Mouse (Mus musculus): ENCODE measurements around the gene Ssxb6. TPM values are rescaled to one million over a fixed set of nuclear protein-coding genes. Genes with fewer than 3 reads are reported as not detected.
"Not testable (repeated sequence)": the region's sequence is repeated elsewhere in the genome, so short reads cannot be mapped to it uniquely, and the experiment has no call there.

The Ssxb6 gene
- not detected in 2 replicates for total RNA-seq (2021)
- long read RNA-seq, result 0 reads

DNA sequence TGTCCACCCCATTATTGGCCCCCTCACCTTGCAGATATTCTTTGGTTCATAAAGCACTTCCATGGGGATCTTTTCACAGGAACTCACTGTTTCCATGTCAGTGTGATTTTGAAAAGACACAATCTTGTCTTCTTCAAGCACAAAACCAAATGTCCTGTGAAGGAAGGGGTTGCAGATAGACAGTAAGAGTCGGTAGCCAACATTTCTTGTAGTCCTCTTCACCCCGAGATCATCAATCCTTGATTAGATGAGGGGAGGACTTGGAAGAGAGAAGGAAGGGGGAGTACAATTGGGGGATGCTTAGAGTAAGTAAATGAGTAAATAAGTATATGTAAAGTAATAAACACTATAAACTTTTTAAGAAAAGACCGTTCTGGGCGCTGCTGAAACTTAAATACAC lies at the start of gene Ssxb6:
Gene Ssxb6 (minus strand): TSS at position 101 of the 400 bp plus-strand sequence.
- DNase-seq, result not testable (repeated sequence)

- DNase-seq, result not testable (repeated sequence)
Measured at GRCm38 (mm10) chrX:8591716-8592115, 43.7 kb upstream of the Ssxb6 start, which contains the start of gene Ssxb3. Ssxb3 (minus strand) TSS chrX:8591816.

- DNase-seq, result no peak
Measured at GRCm38 (mm10) chrX:8524854-8525253, 23.2 kb downstream of the Ssxb6 start, which contains the start of gene Gm14459. Gm14459 (minus strand) TSS chrX:8524954.

Other genes starting within 250 kb of the Ssxb6 start
- gene Ssxb10, start 220.8 kb downstream of the Ssxb6 start, total RNA-seq (2021), result not detected in 2 replicates
- gene Ssxb9, start 181.3 kb downstream of the Ssxb6 start, total RNA-seq (2021), result not detected in 2 replicates
- gene Ssxb1, start 134.9 kb downstream of the Ssxb6 start, total RNA-seq (2021), result not detected in 2 replicates
- not detected in 2 replicates for gene Ssxb2, start 86.5 kb downstream of the Ssxb6 start, total RNA-seq (2021)
- gene Gm14459, start 23.3 kb downstream of the Ssxb6 start, total RNA-seq (2021), result not detected in 2 replicates
- not detected in 2 replicates for gene Ssxb3, start 43.6 kb upstream of the Ssxb6 start, total RNA-seq (2021)
- gene Ssxb8, start 142.6 kb upstream of the Ssxb6 start, total RNA-seq (2021), result not detected in 2 replicates
- gene Ssx9, start 200.2 kb upstream of the Ssxb6 start, total RNA-seq (2021), result not detected in 2 replicates

Data from adrenal gland, postnatal 25 days (tissue).